Comparison of ENCODE assay signal across 9 mouse cellular contexts in the genomic region with DNA sequence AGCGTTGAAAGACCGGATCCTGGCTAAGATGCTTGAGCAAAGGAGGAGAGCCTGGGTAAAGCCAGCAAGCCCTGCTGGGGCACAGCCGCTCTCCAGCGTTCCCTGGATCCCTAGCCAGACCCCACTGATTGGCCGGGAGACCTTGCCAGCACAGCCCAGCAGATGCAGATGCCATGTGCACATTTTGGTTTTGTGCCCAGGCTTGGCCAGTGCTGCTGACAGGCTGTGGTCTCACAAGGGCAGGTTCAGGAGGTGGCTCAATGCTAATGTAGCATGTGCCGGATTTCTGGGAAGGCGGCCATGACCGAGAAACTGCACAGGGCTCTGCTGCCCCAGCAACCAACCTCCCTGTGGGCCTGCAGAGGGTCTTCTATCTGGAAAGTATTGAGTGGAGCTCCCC.
DNase-seq lines count a peak whose midpoint lies in the region; ATAC-seq and TF ChIP-seq lines count a peak whose summit lies in the region.
"Had no signal": no experiment of that assay in that cellular context is flagged by ENCODE, and none has a peak within 500 bp of the region (broad histone marks: within the 10 kb centered on the region; RNA-seq: fewer than 3 reads in every experiment).

No protein-coding gene starts in this region.

- no peak for ATAC-seq in granulocyte monocyte progenitor cell, adult 5-6 weeks (replicated peaks; ENCODE audit: poor library complexity, severe bottlenecking)

- DNase-seq in ovary, postnatal 36 days (ENCODE audit: low spot score), result peak; percentile 50
- no peak for DNase-seq in ovary, postnatal 10 days (ENCODE audit: low spot score)
- DNase-seq in cerebellum, adult 2 months, result peak; percentile 87 to 91
- peak; percentile 94 for DNase-seq in gastrocnemius, adult 2 months
- peak; percentile 59 for DNase-seq in layer of hippocampus, adult 9-10 months (ENCODE audit: low spot score)
- peak; percentile 51 to 61 for DNase-seq in right cerebral cortex, postnatal 36 days (ENCODE audit: low spot score in 2 of 2)
- DNase-seq in c-Kit-positive CD71-positive TER-119-positive erythroid progenitor cells, embryonic 14.5 days (ENCODE audit: low spot score), result no peak

- intact Hi-C loops in gastrocnemius, adult 2 months (cut with DNase I), result no loop called here

- no peak overlapping the region for H3K4me3 ChIP-seq in cerebellum, adult 2 months (replicated peaks; ENCODE audit: insufficient read depth, low read depth, low read length)
- H3K4me3 ChIP-seq in gastrocnemius, adult 2 months, result no peak overlapping the region
- H3K4me3 ChIP-seq: neural tube, embryonic 13.5 days had no signal

- WGBS in cerebellum, adult 2 months, result 13% methylated on average over 8 of the region's 8 CpGs

- H3K27me3 ChIP-seq in cerebellum, adult 2 months (ENCODE audit: control insufficient read depth, insufficient read depth, low read length), result no peaks in the 10 kb centered on the region
- H3K27me3 ChIP-seq: neural tube, embryonic 13.5 days had no signal

- TF ChIP-seq CTCF in cerebellum, adult 2 months (IDR thresholded peaks at IDR 0.05; ENCODE audit: borderline replicate concordance, insufficient read depth, low read depth, low read length), result no peak
- no peak for TF ChIP-seq CTCF in gastrocnemius, adult 2 months (IDR thresholded peaks at IDR 0.05)

- peaks cover 59% of the 10 kb centered on the region for H3K4me1 ChIP-seq in cerebellum, adult 2 months (ENCODE audit: control insufficient read depth, insufficient read depth, low read length)

- H3K27ac ChIP-seq in cerebellum, adult 2 months (ENCODE audit: insufficient read depth, low read length), result peak overlapping the region; percentile 68
- H3K27ac ChIP-seq in gastrocnemius, adult 2 months, result peak overlapping the region; percentile 46; the same call in 1 of the 2 replicates

- no peak for TF ChIP-seq POLR2A in cerebellum, adult 2 months (IDR thresholded peaks at IDR 0.05; ENCODE audit: borderline replicate concordance, insufficient read depth, low read length)

Comparison
In these comparisons a context has a peak if more than half of its experiments do, and no peak if none do; other contexts are left out.
1. DNase-seq: peak in ovary, postnatal 36 days (single experiment), cerebellum, adult 2 months (2 of 2), gastrocnemius, adult 2 months (single experiment), layer of hippocampus, adult 9-10 months (single experiment) and right cerebral cortex, postnatal 36 days (2 of 2); none in ovary, postnatal 10 days (single experiment) and c-Kit-positive CD71-positive TER-119-positive erythroid progenitor cells, embryonic 14.5 days (single experiment).